Mouse (Mus musculus) MEL (cell line): ENCODE results near the gene Ywhag. TPM values are rescaled to one million over a fixed set of nuclear protein-coding genes. Genes with fewer than 3 reads are reported as not detected.

Source experiments
- DNase-seq: peaks from one replicate; pipeline ENCODE4 v3.0.0; 2011; ENCODE audit warnings: low read depth, low spot score
- H3K27ac ChIP-seq: 2 replicates; pipeline ENCODE4 v1.5.1; 2012; ENCODE audit warnings: low read depth, mild to moderate bottlenecking, control low read depth, low read length, moderate library complexity; ENCODE audit not compliant: control insufficient read depth
- H3K27me3 ChIP-seq, 2 experiments: fragments of 150-350 bp in 1 of 2; sonication (generic) in 1 of 2; 2 replicates each; pipeline ENCODE4 v1.6.1; 2012; ENCODE audit warnings: low read length in 2 of 2, mild to moderate bottlenecking in 2 of 2, improper control_type of control experiment in 1 of 2, moderate library complexity in 1 of 2; ENCODE audit not compliant: insufficient read depth in 2 of 2, control insufficient read depth in 1 of 2
- H3K36me3 ChIP-seq, 2 experiments: 2 replicates each; pipeline ENCODE4 v1.6.1; 2012 to 2014; ENCODE audit warnings: low read length in 2 of 2, improper control_type of control experiment in 1 of 2, inconsistent platforms in 1 of 2, mild to moderate bottlenecking in 1 of 2; ENCODE audit not compliant: insufficient read depth in 2 of 2, control insufficient read depth in 1 of 2
- H3K4me1 ChIP-seq, 2 experiments: fragments of 150-350 bp in 1 of 2; sonication (generic) in 1 of 2; 2 replicates each; pipeline ENCODE4 v1.6.1; 2012; ENCODE audit warnings: low read length in 2 of 2, improper control_type of control experiment in 1 of 2, mild to moderate bottlenecking in 1 of 2; ENCODE audit not compliant: insufficient read depth in 2 of 2, control insufficient read depth in 1 of 2
- H3K4me3 ChIP-seq, 2 experiments: fragments of 150-350 bp in 1 of 2; sonication (generic) in 1 of 2; 2 replicates each; pipeline ENCODE4 v1.5.1; 2012; ENCODE audit warnings: low read depth in 2 of 2, low read length in 2 of 2, mild to moderate bottlenecking in 2 of 2, moderate library complexity in 2 of 2, control low read depth in 1 of 2, improper control_type of control experiment in 1 of 2; ENCODE audit not compliant: control insufficient read depth in 1 of 2, insufficient read depth in 1 of 2
- H3K79me2 ChIP-seq: 2 replicates; pipeline ENCODE4 v1.6.1; 2012; ENCODE audit warnings: mild to moderate bottlenecking, low read length, moderate library complexity; ENCODE audit not compliant: control insufficient read depth, poor library complexity, insufficient read depth
- H3K9ac ChIP-seq: 2 replicates; pipeline ENCODE4 v1.6.1; 2012; ENCODE audit warnings: low read depth, mild to moderate bottlenecking, control low read depth, low read length, moderate library complexity; ENCODE audit not compliant: control insufficient read depth, poor library complexity, severe bottlenecking
- H3K9me3 ChIP-seq: fragments of 150-350 bp; sonication (generic); replicated peaks from 2 replicates; pipeline ENCODE4 v1.6.1; 2012; ENCODE audit warnings: mild to moderate bottlenecking, low read length, improper control_type of control experiment, moderate library complexity; ENCODE audit not compliant: insufficient read depth
- BHLHE40 ChIP-seq: IDR thresholded peaks from 2 replicates; pipeline ENCODE4 v1.6.1; 2012; ENCODE audit warnings: low read depth, mild to moderate bottlenecking, inconsistent platforms, low read length, improper control_type of control experiment, borderline replicate concordance
- CHD1 ChIP-seq: IDR thresholded peaks from 2 replicates; pipeline ENCODE4 v1.6.1; 2012; ENCODE audit warnings: low read depth, mild to moderate bottlenecking, inconsistent platforms, low read length, improper control_type of control experiment
- CTCF ChIP-seq, 3 experiments: IDR thresholded peaks in 2 of 3; conservative IDR thresholded peaks in 1 of 3; 2 replicates each; pipeline ENCODE4 v1.5.1; 2011 to 2012; ENCODE audit warnings: low read length in 3 of 3, low read depth in 2 of 3, mild to moderate bottlenecking in 2 of 3, improper control_type of control experiment in 1 of 3, inconsistent platforms in 1 of 3, mixed read lengths in 1 of 3, moderate library complexity in 1 of 3; ENCODE audit not compliant: control insufficient read depth in 1 of 3, insufficient read depth in 1 of 3, poor library complexity in 1 of 3, severe bottlenecking in 1 of 3
- E2F4 ChIP-seq: IDR thresholded peaks from 2 replicates; pipeline ENCODE4 v1.6.1; 2011; ENCODE audit warnings: low read depth, low read length, improper control_type of control experiment, borderline replicate concordance
- ELF1 ChIP-seq: IDR thresholded peaks from 2 replicates; pipeline ENCODE4 v1.6.1; 2014; ENCODE audit warnings: low read depth, mild to moderate bottlenecking, inconsistent platforms, low read length, improper control_type of control experiment, moderate library complexity
- EP300 ChIP-seq, 2 experiments: IDR thresholded peaks; 2 replicates each; pipeline ENCODE4 v1.6.1; 2011; ENCODE audit warnings: improper control_type of control experiment in 2 of 2, low read length in 2 of 2, low read depth in 1 of 2, mild to moderate bottlenecking in 1 of 2
- ETS1 ChIP-seq: IDR thresholded peaks from 2 replicates; pipeline ENCODE4 v1.6.1; 2012; ENCODE audit warnings: low read depth, mild to moderate bottlenecking, inconsistent platforms, low read length, improper control_type of control experiment, moderate library complexity
- GABPA ChIP-seq: IDR thresholded peaks from 2 replicates; pipeline ENCODE4 v1.6.1; 2012; ENCODE audit warnings: low read depth, mild to moderate bottlenecking, inconsistent platforms, low read length, improper control_type of control experiment, moderate library complexity
- HCFC1 ChIP-seq: IDR thresholded peaks from 2 replicates; pipeline ENCODE4 v1.6.1; 2012; ENCODE audit warnings: low read depth, mild to moderate bottlenecking, inconsistent platforms, low read length, improper control_type of control experiment, moderate library complexity
- JUND ChIP-seq: IDR thresholded peaks from 2 replicates; pipeline ENCODE4 v1.6.1; 2011; ENCODE audit warnings: low read depth, mild to moderate bottlenecking, improper control_type of control experiment, low read length
- KAT2A ChIP-seq: conservative IDR thresholded peaks from 2 replicates; pipeline ENCODE4 v1.6.1; 2012; ENCODE audit warnings: low read depth, low read length, improper control_type of control experiment, inconsistent platforms
- MAFK ChIP-seq: IDR thresholded peaks from 2 replicates; pipeline ENCODE4 v1.6.1; 2011; ENCODE audit warnings: low read depth, mild to moderate bottlenecking, low read length, improper control_type of control experiment, borderline replicate concordance
- MAX ChIP-seq: IDR thresholded peaks from 2 replicates; pipeline ENCODE4 v1.6.1; 2011; ENCODE audit warnings: low read length, improper control_type of control experiment
- MAZ ChIP-seq: IDR thresholded peaks from 2 replicates; pipeline ENCODE4 v1.6.1; 2012; ENCODE audit warnings: low read depth, mild to moderate bottlenecking, inconsistent platforms, low read length, improper control_type of control experiment
- MEF2A ChIP-seq: IDR thresholded peaks from 2 replicates; pipeline ENCODE4 v1.6.1; 2014; ENCODE audit warnings: low read depth, mild to moderate bottlenecking, inconsistent platforms, low read length, improper control_type of control experiment; ENCODE audit not compliant: poor library complexity, insufficient replicate concordance, severe bottlenecking; ENCODE audit errors: extremely low read depth
- MYB ChIP-seq: IDR thresholded peaks from 2 replicates; pipeline ENCODE4 v1.6.1; 2011; ENCODE audit warnings: mild to moderate bottlenecking, low read depth, low read length, improper control_type of control experiment
- MYC ChIP-seq: IDR thresholded peaks from 2 replicates; pipeline ENCODE4 v1.6.1; 2011; ENCODE audit warnings: low read depth, mild to moderate bottlenecking, low read length, improper control_type of control experiment, moderate library complexity
- POLR2AphosphoS5 ChIP-seq: IDR thresholded peaks from 2 replicates; pipeline ENCODE4 v1.6.1; 2012; ENCODE audit warnings: low read depth, borderline replicate concordance, mild to moderate bottlenecking, inconsistent platforms, low read length, moderate library complexity, mixed read lengths
- RAD21 ChIP-seq: IDR thresholded peaks from 2 replicates; pipeline ENCODE4 v1.6.1; 2011; ENCODE audit warnings: mild to moderate bottlenecking, low read depth, low read length, improper control_type of control experiment
- RCOR1 ChIP-seq: IDR thresholded peaks from 2 replicates; pipeline ENCODE4 v1.6.1; 2012; ENCODE audit warnings: low read depth, mild to moderate bottlenecking, inconsistent platforms, low read length, improper control_type of control experiment
- SIN3A ChIP-seq: IDR thresholded peaks from 2 replicates; pipeline ENCODE4 v1.6.1; 2012; ENCODE audit warnings: low read length, improper control_type of control experiment, inconsistent platforms
- TAL1 ChIP-seq: IDR thresholded peaks from 2 replicates; pipeline ENCODE4 v1.6.1; 2012; ENCODE audit warnings: mild to moderate bottlenecking, inconsistent platforms, low read length, moderate library complexity, mixed read lengths
- TCF12 ChIP-seq: IDR thresholded peaks from 2 replicates; pipeline ENCODE4 v1.6.1; 2014; ENCODE audit warnings: low read depth, mild to moderate bottlenecking, inconsistent platforms, low read length, improper control_type of control experiment, moderate library complexity
- UBTF ChIP-seq: IDR thresholded peaks from 2 replicates; pipeline ENCODE4 v1.6.1; 2012; ENCODE audit warnings: low read depth, mild to moderate bottlenecking, inconsistent platforms, low read length, improper control_type of control experiment, moderate library complexity, borderline replicate concordance; ENCODE audit not compliant: insufficient read depth
- USF1 ChIP-seq: IDR thresholded peaks from 2 replicates; pipeline ENCODE4 v1.6.1; 2014; ENCODE audit warnings: low read depth, mild to moderate bottlenecking, inconsistent platforms, low read length, improper control_type of control experiment, moderate library complexity
- ZC3H11A ChIP-seq: IDR thresholded peaks from 2 replicates; pipeline ENCODE4 v1.6.1; 2012; ENCODE audit warnings: low read depth, mild to moderate bottlenecking, inconsistent platforms, low read length, improper control_type of control experiment
- ZKSCAN1 ChIP-seq: IDR thresholded peaks from 2 replicates; pipeline ENCODE4 v1.6.1; 2012; ENCODE audit warnings: low read depth, mild to moderate bottlenecking, inconsistent platforms, low read length, improper control_type of control experiment, moderate library complexity
- ZNF384 ChIP-seq: IDR thresholded peaks from 2 replicates; pipeline ENCODE4 v1.6.1; 2012; ENCODE audit warnings: low read depth, mild to moderate bottlenecking, inconsistent platforms, low read length, improper control_type of control experiment
- polyA plus RNA-seq, 2 experiments: library from polyadenylated mRNA; stranded (reverse) in 1 of 2; unstranded in 1 of 2; fragments of >175 nt in 1 of 2; fragments of >200 nt in 1 of 2; gene quantifications; 2 replicates each; pipeline versions ENCODE4 v1.2.1 to v1.2.4; 2012; ENCODE audit warnings: low replicate concordance in 2 of 2, low read depth in 1 of 2; ENCODE audit not compliant: insufficient read length in 2 of 2, insufficient read depth in 1 of 2, missing spikeins in 1 of 2
- total RNA-seq: library from RNA; depleted of rRNA; stranded (reverse); fragments of 300-350 nt; gene quantifications from 2 replicates; pipeline ENCODE4 v1.2.3, GENCODE M21; 2012

Gene Ywhag
- total and polyA plus RNA-seq, 3 experiments: 109 to 295 (median 268) TPM

- H3K27me3 ChIP-seq: no peaks in the 10 kb centered on the region
- peak overlapping the region; percentile 4 for H3K9ac ChIP-seq
- TF ChIP-seq ZC3H11A (no peak), GABPA (peak; percentile 64; the same call in 1 of the 2 replicates), MEF2A (no peak), CHD1 (no peak), JUND (no peak), BHLHE40 (no peak), ELF1 (no peak), KAT2A (no peak), SIN3A (no peak), E2F4 (no peak), ETS1 (no peak), EP300 (IDR thresholded peaks at IDR 0.05; ENCODE audit: low read depth in 1 of 2, low read length in 2 of 2) (0 out of 4 replicates have a peak, but pooled peaks of 1 of the 2 experiments have one; percentile 25), MAX (no peak), RAD21 (no peak), MAFK (no peak), TAL1 (no peak), MYC (no peak), ZNF384 (0 out of 2 replicates have a peak, but pooled peaks have one; percentile 21)
- H3K36me3 ChIP-seq: peaks cover 0 to 10% of the 10 kb centered on the region in 2 experiments; a peak in 2 of 4 replicates
- H3K27ac ChIP-seq: peak overlapping the region; percentile 60
- H3K4me3 ChIP-seq: no peak overlapping the region
- peaks cover 5 to 14% of the 10 kb centered on the region in 2 experiments for H3K4me1 ChIP-seq
- DNase-seq: peak; percentile 72
- no peaks in the 10 kb centered on the region for H3K79me2 ChIP-seq
- no peaks in the 10 kb centered on the region for H3K9me3 ChIP-seq
These were observed 16.4 kb upstream of the Ywhag start for GRCm38 (mm10) chr5:135950710-135951412.

- Histone ChIP-seq H3K9me3 (no peaks in the 10 kb centered on the region), H3K4me3 (no peak overlapping the region), H3K27ac (no peak overlapping the region), H3K4me1 (peaks cover 3 to 16% of the 10 kb centered on the region in 2 experiments), H3K27me3 (no peaks in the 10 kb centered on the region), H3K79me2 (no peaks in the 10 kb centered on the region), H3K9ac (no peak overlapping the region), H3K36me3 (peaks cover 0 to 9% of the 10 kb centered on the region in 2 experiments; a peak in 2 of 4 replicates)
- no peak for DNase-seq
- TF ChIP-seq BHLHE40 (no peak), TCF12 (no peak), ETS1 (no peak), RCOR1 (no peak), E2F4 (no peak), SIN3A (no peak), MAZ (no peak), USF1 (no peak), RAD21 (no peak), GABPA (no peak), POLR2AphosphoS5 (no peak), CTCF (IDR thresholded peaks at IDR 0.05 in 2 of 3, conservative IDR thresholded peaks at IDR 0.05 in 1 of 3; ENCODE audit: control insufficient read depth in 1 of 3, insufficient read depth in 1 of 3, low read depth in 2 of 3, low read length in 3 of 3, poor library complexity in 1 of 3, severe bottlenecking in 1 of 3) (no peak), HCFC1 (no peak), MYC (no peak), ZKSCAN1 (no peak), CHD1 (no peak), MYB (no peak), UBTF (no peak), MEF2A (no peak)
These were observed 12.2 kb upstream of the Ywhag start for GRCm38 (mm10) chr5:135946621-135947020.
